Mouse (Mus musculus) frontal cortex, postnatal 14 days (tissue): ENCODE results near the gene Olfr564.

Source experiments
- DNase-seq, 2 experiments: peaks; one replicate each; pipeline ENCODE4 v3.0.0; 2022; ENCODE audit warnings: low spot score in 2 of 2

Gene Olfr564

GRCm38 (mm10) chr7:102803180-102803579 is at the start of gene Olfr564:
TSS of gene Olfr564 (plus strand) at chr7:102803480.
- DNase-seq = no peak

DNA sequence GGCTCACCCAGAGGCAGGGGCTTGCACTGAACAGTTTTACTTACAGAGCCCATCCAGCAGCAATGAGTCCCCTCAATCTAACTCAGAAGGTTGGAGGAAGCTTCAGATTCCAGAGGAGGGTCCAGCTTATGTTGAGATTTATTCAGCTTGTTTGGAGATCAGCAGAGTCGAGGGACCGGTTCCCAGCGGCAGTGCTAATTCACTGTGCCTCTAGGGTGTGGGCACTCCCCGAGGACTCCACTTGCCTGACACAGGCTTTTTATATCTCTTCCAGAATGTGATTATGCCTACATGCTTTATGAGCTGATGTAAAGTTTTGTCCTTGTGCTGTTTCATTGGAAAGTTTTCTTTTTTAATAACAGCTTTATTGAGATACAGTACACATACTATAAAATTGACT is 44.0 kb upstream of the Olfr564 start, which contains the start of the genes Olfr560 and Olfr78:
Gene Olfr560, minus strand, starts transcription at position 101 of the 400 bp plus-strand sequence.
Gene Olfr78, minus strand, starts transcription at position 206 of the 400 bp plus-strand sequence.
- DNase-seq = no peak

GRCm38 (mm10) chr7:102770921-102771320 is 32.4 kb upstream of the Olfr564 start, which contains the start of gene Olfr561:
TSS of gene Olfr561 (plus strand) at chr7:102771221.
- no peak for DNase-seq
